Mouse (Mus musculus) kidney, postnatal 0 days (tissue): ENCODE measurements at regions not wholly inside any gene's neighbourhood (a gene's known extent, or its start where the extent isn't known, plus 50 kb on each side); places are given as distances from the start of the nearest gene placed in this dataset.

ENCODE experiments used
- ATAC-seq: fragments of 200-750 bp; cut with Nextera tagmentation; replicated peaks from 2 replicates; pipeline ENCODE4 v1.8.0; 2017; ENCODE audit warnings: low read depth, moderate number of reproducible peaks, moderate TSS enrichment, moderate library complexity; ENCODE audit not compliant: low FRiP score
- DNase-seq: peaks from one replicate; pipeline ENCODE4 v3.0.0-alpha.2; 2016; ENCODE audit warnings: low spot score
- H3K27ac ChIP-seq: fragments of 300-500 bp; sonication (generic); 2 replicates; pipeline ENCODE4 v1.5.1; 2014; ENCODE audit warnings: mild to moderate bottlenecking
- H3K27me3 ChIP-seq: fragments of 300-500 bp; sonication (generic); 2 replicates; pipeline ENCODE4 v1.6.1; 2014; ENCODE audit warnings: low read length, mixed read lengths; ENCODE audit not compliant: insufficient read depth
- H3K36me3 ChIP-seq: fragments of 300-500 bp; sonication (generic); 2 replicates; pipeline ENCODE4 v1.6.1; 2014; ENCODE audit warnings: low read length, mixed read lengths; ENCODE audit not compliant: insufficient read depth
- H3K4me1 ChIP-seq: fragments of 300-500 bp; sonication (generic); replicated peaks from 2 replicates; pipeline ENCODE4 v1.6.1; 2014; ENCODE audit warnings: antibody characterized with exemption, low read length, mixed read lengths; ENCODE audit not compliant: insufficient read depth
- H3K4me2 ChIP-seq: fragments of 300-500 bp; sonication (generic); 2 replicates; pipeline ENCODE4 v1.6.1; 2014; ENCODE audit warnings: mild to moderate bottlenecking, low read length, moderate library complexity, mixed read lengths
- H3K4me3 ChIP-seq: fragments of 300-500 bp; sonication (generic); replicated peaks from 2 replicates; pipeline ENCODE4 v1.5.1; 2014; ENCODE audit warnings: low read depth, low read length
- H3K9ac ChIP-seq: fragments of 300-500 bp; sonication (generic); 2 replicates; pipeline ENCODE4 v1.6.1; 2014; ENCODE audit warnings: low read depth, low read length
- H3K9me3 ChIP-seq: fragments of 300-500 bp; sonication (generic); replicated peaks from 2 replicates; pipeline ENCODE4 v1.6.1; 2016; ENCODE audit warnings: low read length, inconsistent platforms, mixed read lengths
- CTCF ChIP-seq: IDR thresholded peaks from 2 replicates; pipeline ENCODE4 v1.5.1; 2016; ENCODE audit warnings: antibody characterized with exemption, low read depth, mild to moderate bottlenecking, moderate library complexity
- WGBS: fragments of 180-500 bp; shearing (Covaris S2); extraction: QIAGEN DNeasy Blood & Tissue Kit; methylation state at CpG from one replicate; pipeline ENCODE4 v1.1.7; 2014; 5-methylcytosine and 5-hydroxymethylcytosine counted together

GRCm38 (mm10) chr4:40400089-40400488, 71.9 kb upstream of the Tmem215 start:
- DNase-seq (no peak), ATAC-seq (no peak)
- no peak for TF ChIP-seq CTCF
- no peaks in the 10 kb centered on the region for H3K9me3 ChIP-seq
- H3K27me3 ChIP-seq = no peaks in the 10 kb centered on the region
- no peaks in the 10 kb centered on the region for H3K4me1 ChIP-seq
- H3K27ac ChIP-seq = no peak overlapping the region
- H3K36me3 ChIP-seq = no peaks in the 10 kb centered on the region
- no peak overlapping the region for H3K4me2 ChIP-seq
- H3K9ac ChIP-seq = no peak overlapping the region
- H3K4me3 ChIP-seq = no peak overlapping the region

GRCm38 (mm10) chr4:40390183-40390582, 81.8 kb upstream of the Tmem215 start:
- no peak overlapping the region for H3K9ac ChIP-seq
- H3K4me2 ChIP-seq = no peak overlapping the region
- no peak overlapping the region for H3K4me3 ChIP-seq
- DNase-seq (no peak), ATAC-seq (no peak)
- no peaks in the 10 kb centered on the region for H3K4me1 ChIP-seq
- no peaks in the 10 kb centered on the region for H3K36me3 ChIP-seq
- 79% methylated on average over 1 of the region's 1 CpGs for WGBS
- H3K9me3 ChIP-seq = no peaks in the 10 kb centered on the region
- no peak for TF ChIP-seq CTCF
- H3K27ac ChIP-seq = no peak overlapping the region
- no peaks in the 10 kb centered on the region for H3K27me3 ChIP-seq

GRCm38 (mm10) chr4:40385284-40385683, 86.7 kb upstream of the Tmem215 start:
- H3K4me1 ChIP-seq = no peaks in the 10 kb centered on the region
- H3K27me3 ChIP-seq = no peaks in the 10 kb centered on the region
- H3K9me3 ChIP-seq = no peaks in the 10 kb centered on the region
- no peak overlapping the region for H3K27ac ChIP-seq
- H3K4me2 ChIP-seq = no peak overlapping the region
- ATAC-seq = no peak
- no peak overlapping the region for H3K4me3 ChIP-seq
- WGBS = 86% methylated on average over 9 of the region's 9 CpGs
- no peaks in the 10 kb centered on the region for H3K36me3 ChIP-seq
- no peak for DNase-seq
- no peak overlapping the region for H3K9ac ChIP-seq
- no peak for TF ChIP-seq CTCF

GRCm38 (mm10) chr4:40384704-40385103, 87.3 kb upstream of the Tmem215 start:
- no peak for TF ChIP-seq CTCF
- DNase-seq (no peak), ATAC-seq (no peak)
- WGBS = 95% methylated on average over 3 of the region's 3 CpGs
- no peaks in the 10 kb centered on the region for H3K4me1 ChIP-seq
- H3K27ac ChIP-seq = no peak overlapping the region
- H3K9ac ChIP-seq = no peak overlapping the region
- no peaks in the 10 kb centered on the region for H3K36me3 ChIP-seq
- no peak overlapping the region for H3K4me2 ChIP-seq
- H3K4me3 ChIP-seq = no peak overlapping the region
- H3K9me3 ChIP-seq = no peaks in the 10 kb centered on the region
- no peaks in the 10 kb centered on the region for H3K27me3 ChIP-seq

GRCm38 (mm10) chr4:40380309-40380708, 91.7 kb upstream of the Tmem215 start:
- no peak for ATAC-seq
- DNase-seq = no peak
- H3K9me3 ChIP-seq = no peaks in the 10 kb centered on the region
- no peak overlapping the region for H3K4me3 ChIP-seq
- H3K9ac ChIP-seq = no peak overlapping the region
- H3K4me2 ChIP-seq = no peak overlapping the region
- WGBS = 73% methylated on average over 8 of the region's 8 CpGs
- no peak overlapping the region for H3K27ac ChIP-seq
- H3K27me3 ChIP-seq = no peaks in the 10 kb centered on the region
- no peak for TF ChIP-seq CTCF
- 0 out of 2 replicates have a peak, but pooled peaks cover 5% of the 10 kb centered on the region for H3K4me1 ChIP-seq
- no peaks in the 10 kb centered on the region for H3K36me3 ChIP-seq

- WGBS = 74% methylated on average over 9 of the region's 9 CpGs
- no peak for DNase-seq
Measured at GRCm38 (mm10) chr4:40375439-40376154, 96.4 kb upstream of the Ndufb6 start.

GRCm38 (mm10) chr4:40374213-40374612, 95.0 kb upstream of the Ndufb6 start:
- Histone ChIP-seq H3K4me1 (0 out of 2 replicates have a peak, but pooled peaks cover 5% of the 10 kb centered on the region), H3K27me3 (no peaks in the 10 kb centered on the region), H3K4me3 (no peak overlapping the region), H3K9me3 (no peaks in the 10 kb centered on the region), H3K4me2 (no peak overlapping the region), H3K36me3 (no peaks in the 10 kb centered on the region), H3K27ac (no peak overlapping the region), H3K9ac (no peak overlapping the region)
- no peak for TF ChIP-seq CTCF
- no peak for DNase-seq
- ATAC-seq = no peak
- 94% methylated on average over 2 of the region's 2 CpGs for WGBS

More at GRCm38 (mm10) chr4:40375439-40376154, 96.4 kb upstream of the Ndufb6 start:
- no peak for ATAC-seq
- no peak overlapping the region for H3K27ac ChIP-seq
- no peaks in the 10 kb centered on the region for H3K36me3 ChIP-seq
- no peak for TF ChIP-seq CTCF
- no peak overlapping the region for H3K9ac ChIP-seq
- H3K4me2 ChIP-seq = no peak overlapping the region
- H3K27me3 ChIP-seq = no peaks in the 10 kb centered on the region
- H3K4me3 ChIP-seq = no peak overlapping the region
- no peaks in the 10 kb centered on the region for H3K9me3 ChIP-seq
- H3K4me1 ChIP-seq = 0 out of 2 replicates have a peak, but pooled peaks cover 5% of the 10 kb centered on the region
